Mouse (Mus musculus) cerebellum, postnatal 10 days (tissue): ENCODE measurements at regions not wholly inside any gene's neighbourhood (a gene's known extent, or its start where the extent isn't known, plus 50 kb on each side); places are given as distances from the start of the nearest gene placed in this dataset.
A peak's percentile ranks its signal among the peaks of the same experiment; 100 is the strongest.

ENCODE experiments used
- DNase-seq, 2 experiments: peaks; one replicate each; pipeline ENCODE4 v3.0.0; 2021; ENCODE audit warnings: mixed read lengths in 2 of 2

DNA sequence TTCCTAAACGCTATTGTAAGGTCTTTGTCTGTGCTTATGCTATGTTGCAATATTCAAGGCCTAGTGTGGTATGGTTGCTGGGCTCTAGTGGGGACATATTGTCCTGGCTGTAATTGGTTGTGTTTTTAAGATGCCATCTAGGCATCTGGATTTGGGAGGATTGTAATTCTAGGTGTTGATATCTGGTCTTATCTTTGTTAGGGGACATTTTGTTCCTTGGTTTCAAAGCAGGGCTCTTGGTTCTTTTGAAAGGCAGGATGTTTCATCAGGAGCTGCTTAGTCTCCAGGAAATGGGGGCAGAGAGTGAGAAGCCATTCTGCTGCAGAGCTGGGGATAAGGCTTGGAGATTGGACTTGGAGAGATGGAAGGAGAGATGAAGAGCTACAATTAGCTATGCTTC is 194.7 kb upstream of the Usp24 start:
- DNase-seq = no peak

DNA sequence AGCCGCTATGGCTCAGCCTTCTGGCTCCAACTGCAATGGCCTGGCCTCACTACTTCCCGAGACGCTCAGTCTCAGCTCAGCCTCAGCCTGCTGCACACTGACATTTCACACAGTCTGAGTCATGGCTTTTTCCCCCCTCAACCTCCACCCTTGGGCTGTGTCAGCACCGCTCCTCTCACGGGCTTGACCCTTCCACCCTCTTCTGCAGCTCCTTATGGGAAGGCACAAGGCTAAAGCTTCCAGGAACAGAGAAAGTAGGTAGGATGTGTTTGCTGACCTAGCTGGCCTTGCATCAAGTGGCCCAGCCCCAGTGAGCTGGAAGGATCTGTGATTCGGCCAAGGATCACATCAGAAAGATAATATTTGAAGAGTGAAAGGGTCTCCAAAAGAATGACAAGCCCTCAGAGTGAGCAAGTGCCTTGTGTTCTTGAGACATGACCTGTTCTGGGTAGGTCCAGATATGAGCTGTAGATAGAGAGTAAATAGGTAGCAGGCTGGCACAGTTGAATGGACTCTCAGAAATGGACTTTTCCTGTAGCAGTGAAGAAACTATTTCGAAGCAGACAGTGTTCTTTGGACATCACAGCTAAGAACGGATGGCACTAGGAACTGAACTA is 192.9 kb upstream of the Usp24 start:
- DNase-seq = no peak

DNA sequence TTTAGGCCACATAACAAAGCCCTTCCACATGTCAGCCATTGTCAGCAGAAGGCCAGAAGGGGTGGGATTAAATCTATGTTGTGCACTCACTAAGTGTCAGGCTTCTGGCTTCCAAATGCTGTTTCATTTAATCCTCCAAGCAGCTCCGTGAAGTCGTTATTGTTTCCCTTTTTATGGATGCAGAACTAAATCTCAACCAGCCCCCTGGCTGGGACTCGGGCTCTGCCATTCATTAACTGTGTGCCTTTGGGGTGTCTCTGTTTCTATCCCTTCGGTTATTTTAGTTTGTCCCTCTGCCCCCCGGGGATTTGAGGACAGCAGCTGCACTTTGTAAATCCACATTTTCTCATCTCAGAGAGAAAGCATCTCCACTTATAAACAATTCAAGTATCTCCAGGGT is 188.8 kb upstream of the Usp24 start:
- DNase-seq = no peak

DNA sequence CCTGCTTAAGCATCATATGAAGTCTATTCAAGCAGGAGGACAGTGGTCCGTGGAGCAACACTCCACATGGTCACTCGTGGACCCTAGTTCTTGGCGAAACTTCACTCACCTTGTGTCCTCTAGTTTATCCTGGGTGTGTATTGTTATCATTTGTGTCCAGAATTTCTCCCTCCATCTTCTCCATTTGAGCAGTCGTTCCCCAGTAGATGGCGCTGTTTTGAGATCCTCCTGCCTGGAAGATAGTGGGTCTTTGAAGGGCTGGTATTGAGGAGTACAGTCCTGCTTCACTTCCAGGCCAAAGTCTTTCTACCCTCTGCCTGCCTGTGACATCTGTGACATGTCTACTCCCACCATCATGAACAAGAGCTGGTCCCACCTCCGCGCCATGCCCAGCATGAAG is 188.4 kb upstream of the Usp24 start:
- DNase-seq = peak; percentile 64 to 76

DNA sequence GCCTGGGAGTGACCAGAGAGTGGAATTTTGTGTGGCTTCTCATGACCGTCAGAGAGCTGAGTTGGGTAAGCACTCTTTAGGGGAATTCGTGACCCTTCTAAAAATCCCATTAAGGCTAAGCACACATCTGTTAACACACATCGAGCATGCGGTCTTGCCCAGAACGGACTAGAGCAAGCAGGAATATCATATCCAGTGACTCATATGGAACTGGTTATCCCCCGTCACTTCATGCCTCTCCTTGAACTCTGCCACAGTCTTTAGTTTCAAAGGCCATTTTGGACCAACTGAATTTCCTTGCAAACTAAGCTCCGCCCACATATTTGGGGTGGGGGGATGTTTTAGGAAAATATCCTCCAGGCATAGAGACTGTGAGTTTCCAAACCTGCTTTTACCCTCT is 186.7 kb upstream of the Usp24 start:
- DNase-seq = no peak

DNA sequence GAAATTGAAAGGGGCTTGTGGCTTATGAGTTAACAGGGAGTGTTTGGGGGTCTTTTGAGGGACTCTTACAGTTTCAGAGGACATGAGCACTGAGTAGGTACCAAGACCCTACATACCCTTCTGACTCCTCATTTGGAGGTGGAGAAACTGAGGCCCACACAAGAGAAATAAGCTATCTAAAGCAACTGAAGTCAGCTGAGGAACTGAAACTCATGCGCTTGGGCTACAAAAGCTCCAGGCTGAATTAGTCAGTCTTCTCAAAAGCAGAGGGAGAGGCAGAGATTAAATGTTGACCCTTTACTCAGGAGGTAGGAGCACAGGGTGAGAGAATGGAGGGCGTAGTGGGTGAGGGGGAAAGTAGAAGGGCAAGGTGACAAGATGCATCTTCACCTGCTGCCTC is 186.2 kb upstream of the Usp24 start:
- DNase-seq = no peak

DNA sequence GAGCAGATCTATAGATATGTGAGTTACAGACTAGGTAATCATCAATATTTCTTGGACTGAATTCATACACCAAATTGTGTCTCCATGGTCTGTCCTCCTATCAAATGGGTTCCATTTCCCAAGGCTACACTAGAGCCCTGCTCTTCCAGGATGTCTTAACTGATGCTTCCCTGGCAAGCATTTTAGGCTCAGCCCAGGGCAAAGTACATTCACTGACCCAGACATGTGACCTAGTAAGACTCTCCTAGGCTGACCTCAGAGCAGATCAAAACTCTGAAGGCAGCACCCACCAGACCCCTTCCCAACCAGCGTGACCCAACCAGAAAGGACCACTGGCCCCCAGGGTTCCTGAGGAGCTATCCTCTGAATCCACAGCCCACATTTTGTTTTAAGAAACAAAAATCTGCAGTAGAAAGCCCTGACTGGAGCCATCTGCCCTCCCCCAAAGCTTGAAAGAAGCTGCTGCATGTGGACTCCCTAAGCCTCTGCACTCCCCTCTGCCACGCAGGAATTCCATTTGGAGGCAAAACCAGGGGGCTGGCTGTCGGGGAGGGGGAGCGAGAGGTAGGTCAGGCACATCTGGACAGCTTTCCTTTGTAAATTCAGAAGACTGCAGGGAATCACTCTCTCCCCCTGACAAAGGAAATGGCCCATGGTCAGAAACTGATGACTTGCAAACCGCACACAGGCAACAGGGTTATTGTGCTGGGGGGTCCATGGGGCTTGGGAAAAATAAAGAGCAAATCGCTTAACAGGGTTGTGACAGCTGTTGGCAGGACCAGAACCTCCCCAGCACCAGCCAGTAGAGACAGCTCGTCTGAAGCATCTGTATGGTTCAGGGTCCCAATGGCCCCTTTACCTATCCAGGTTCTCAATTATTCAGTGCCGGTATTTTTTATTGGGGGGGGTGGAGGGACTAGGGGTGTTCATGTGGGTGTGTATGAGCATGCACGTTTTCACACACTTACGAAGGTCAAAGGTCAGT is 182.0 kb upstream of the Usp24 start:
- DNase-seq = no peak

DNA sequence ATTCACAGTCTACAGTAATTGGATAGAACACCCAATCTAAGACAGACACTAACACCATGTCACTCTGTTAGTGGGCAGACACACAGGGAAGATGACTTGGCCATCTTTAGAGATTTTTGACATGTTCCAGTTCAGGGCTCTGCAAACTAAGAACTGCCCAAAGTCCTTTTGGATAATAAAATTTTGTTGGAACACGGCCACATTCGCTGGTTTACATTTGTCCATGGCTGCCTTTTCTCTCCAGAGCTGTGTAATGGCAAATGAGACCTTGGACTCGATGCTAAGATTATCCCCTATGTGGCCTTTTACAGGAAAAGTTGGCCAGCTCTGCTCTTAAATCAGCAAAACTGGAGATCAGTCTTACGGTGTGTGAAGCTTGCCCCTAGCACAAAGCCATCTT is 173.3 kb upstream of the Usp24 start:
- DNase-seq = no peak

DNA sequence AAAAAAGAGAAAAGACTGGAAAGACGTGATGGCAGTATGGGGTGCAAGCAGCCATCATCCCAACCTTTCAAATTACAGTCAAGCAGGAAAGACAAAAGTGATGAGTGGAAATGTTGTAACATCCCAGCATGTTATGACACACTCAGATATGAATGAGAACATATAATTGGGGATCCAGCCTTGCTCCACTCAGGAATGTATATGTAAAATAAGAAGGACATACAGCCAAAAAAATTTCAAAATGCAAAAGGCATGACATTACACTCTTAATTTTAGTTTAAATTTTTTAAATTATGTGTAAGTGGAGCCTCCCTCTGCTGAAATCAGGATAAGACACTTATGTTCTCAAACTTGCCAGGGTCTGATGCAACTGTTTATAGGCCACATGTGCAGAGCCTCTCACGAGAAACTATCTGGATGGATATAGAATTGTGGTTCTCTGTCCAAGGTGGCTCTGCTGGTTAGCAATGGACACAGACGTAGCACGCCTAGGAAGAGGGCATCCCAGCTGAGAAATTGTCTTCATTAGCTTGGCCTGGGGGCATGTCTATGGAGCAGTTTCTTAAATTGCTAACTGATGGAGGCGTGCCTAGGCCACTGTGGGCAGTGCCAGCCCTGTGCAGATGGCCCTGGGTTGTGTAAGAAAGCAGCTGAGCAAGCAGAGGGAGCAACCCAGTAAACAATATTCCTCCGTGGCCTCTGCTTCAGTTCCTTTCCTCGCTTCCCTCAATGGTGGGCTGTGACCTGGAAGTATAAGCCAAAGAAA is 171.5 kb upstream of the Usp24 start:
- DNase-seq = peak; percentile 59 to 68

DNA sequence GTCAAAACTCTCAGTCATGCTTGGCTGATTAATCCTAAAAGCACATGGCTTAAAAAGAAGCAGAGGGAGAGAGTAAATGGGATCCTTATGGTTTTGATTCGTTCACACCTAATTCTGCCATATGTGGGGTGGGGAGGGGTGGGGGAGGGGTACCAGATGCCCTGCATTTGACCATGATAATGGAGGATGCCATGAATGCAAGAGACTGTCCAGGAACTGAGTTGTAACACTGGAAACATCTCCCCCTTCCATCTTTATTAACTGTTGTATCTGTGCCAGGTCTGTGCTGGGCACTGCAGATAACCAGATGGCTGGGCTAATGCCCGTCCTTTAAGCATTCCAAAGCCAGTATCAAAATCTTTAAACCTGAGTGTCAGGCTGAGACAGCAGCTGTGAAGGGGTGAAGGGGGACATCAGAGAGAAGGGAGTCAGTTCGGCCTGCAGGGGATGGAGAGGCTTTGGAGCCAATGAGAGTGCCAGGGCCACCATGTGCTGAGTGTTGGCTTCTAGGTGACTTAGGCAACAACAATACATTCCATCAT is 169.0 kb upstream of the Usp24 start:
- DNase-seq = peak; percentile 69 to 72

DNA sequence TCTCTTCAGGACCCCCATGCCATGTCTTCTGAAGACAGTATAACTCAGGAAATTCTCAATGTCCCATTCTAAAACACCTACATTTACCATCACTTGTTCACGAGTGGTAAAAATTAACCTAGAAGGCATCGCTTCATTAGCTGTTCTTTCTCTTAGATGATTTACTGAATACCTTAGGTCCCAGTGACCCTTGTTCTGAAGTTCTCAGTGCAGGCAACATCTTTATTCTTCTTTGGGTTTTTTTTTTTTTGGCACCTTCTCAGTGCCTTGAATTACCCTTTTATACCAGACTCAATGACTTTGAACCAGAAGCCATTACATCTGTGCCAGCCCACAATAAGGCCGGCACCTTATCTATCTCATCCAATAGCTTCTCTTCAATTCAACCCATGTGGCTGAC is 167.1 kb upstream of the Usp24 start:
- DNase-seq = no peak

DNA sequence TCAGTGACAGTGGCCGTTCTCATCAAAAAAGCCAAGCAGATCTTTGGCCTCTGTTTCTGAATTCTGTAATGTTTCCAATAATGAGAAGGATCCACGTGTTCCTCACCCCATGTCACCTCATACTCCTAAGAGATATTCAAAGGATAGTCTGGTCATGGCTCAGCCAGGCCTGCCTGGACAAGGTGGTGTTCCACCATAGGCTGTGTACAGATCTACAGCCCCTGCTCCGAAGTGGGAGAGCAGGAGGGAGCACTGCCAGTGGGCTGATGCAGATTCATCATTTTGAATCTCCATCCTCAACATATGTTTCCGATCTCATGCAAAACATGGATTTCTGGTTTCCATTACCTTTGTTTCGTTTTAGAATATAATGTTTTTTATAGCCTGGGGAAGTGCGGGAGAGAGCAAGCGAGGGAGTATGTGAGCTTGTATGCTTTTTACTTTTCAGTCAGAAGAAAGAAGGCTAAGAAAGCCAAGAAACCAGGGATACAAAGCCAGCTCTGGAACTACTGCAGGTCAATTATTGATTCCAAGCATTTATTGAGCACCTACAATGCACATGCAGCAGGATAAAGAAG is 166.5 kb upstream of the Usp24 start:
- no peak for DNase-seq

DNA sequence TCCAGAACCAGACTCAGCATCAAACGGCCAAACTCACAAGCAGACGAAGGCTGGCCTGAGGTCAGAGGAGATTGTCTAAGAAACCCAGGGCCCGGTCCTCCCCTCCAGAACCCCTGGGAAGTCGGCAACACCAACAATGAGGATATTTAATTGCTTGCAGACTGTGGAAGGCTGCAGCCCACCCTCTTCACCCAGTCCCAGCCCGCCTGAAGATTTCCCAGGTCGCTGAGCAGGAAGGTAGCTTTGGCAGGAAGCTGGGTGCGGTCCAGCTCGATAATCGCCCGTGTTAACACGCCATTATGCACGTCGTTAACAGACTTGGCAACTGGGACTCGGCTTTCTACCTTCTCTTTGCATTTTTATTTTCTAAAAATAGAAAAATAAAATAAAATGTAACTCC is 165.2 kb upstream of the Usp24 start:
- peak; percentile 24 to 35 for DNase-seq

DNA sequence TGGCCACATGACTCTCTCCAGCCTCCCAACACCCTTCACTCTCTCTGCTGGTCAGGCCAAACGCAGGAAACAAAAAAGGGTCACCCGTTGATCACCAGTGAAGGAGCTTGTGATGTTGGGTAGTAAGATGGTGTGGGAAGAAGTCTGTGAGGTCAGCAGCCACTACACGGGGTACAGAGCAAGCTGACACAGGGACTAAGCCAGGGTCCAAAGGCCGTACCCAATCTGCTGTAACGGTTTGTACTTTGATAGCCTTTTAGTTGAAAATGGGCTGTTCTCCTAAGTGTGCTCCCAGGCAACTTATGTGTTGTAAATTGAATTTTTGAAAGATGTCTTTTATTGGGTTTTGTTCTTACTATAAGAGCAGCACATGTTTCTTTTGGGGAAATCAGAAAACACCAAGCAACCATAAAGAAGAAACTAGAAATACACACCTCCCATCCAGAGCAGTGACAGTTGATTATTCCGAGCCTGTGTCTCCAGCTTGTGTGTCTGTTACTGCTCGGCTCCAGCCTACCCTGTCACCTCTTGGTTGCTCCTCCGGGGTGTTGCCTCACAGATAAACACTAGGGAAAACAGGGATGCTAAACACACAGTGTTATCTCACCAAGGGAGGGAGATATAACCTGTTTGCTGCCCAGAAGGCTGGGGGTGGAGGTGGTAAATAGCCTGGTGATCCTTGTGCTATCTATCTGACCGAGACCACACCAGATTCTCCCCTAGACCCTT is 158.4 kb upstream of the Usp24 start:
- DNase-seq = no peak

DNA sequence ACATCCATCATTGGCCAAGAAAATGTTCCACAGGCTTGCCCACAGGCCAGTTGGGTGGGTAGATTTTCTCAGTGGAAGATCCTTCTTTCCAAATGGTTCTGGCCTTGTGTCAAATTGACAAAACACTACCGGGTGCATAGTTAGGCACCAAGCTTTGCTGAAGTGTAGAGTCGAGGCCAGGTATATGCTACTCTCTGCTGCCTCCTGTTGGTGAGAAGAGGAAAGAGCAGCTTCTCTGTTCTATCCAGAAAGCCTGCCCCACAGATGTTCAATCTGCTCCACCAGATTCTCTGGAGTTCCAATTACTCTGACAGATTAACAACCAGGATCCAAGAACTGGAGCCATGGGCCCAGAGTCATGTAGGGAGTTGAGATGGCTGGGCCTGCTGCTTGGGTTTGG is 154.4 kb upstream of the Usp24 start:
- peak; percentile 15 to 28 for DNase-seq

DNA sequence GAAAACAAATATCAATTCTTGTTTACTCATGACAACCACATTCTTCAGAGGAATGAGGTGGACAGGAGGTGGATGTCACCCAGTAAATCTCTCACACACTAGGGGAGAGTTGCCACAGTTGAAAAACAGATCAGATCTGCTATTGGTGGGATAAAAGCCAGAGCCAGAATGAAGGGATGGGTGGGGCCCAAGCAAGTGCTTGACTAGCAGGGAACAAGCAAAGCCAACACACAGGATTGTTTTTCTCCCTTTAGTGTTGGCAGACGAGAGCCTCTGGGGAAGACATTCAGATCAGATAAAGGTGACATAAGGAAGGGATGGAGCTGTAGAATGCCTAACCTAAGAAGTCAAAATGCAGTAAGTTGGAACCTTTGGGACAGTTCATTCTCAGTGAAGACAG is 153.5 kb upstream of the Usp24 start:
- DNase-seq = no peak

DNA sequence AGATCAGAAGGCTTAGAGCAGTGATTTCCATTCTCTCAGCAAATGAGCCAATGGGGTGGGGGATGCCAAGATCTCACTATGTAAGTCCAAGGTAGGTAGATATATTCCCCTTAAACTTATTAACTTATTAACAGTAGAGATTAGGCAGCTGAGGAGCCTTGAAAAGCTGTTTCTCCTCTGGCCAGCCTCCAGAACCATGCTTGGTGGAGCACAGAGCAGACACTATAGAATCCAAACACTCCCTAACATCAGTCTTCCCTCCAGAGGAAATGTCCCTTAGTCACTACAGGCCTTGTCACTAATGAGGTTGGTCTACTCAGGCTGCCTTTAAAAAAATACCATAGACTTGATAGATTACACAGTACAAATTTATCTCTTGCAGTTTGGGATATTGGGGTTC is 152.8 kb upstream of the Usp24 start:
- no peak for DNase-seq

DNA sequence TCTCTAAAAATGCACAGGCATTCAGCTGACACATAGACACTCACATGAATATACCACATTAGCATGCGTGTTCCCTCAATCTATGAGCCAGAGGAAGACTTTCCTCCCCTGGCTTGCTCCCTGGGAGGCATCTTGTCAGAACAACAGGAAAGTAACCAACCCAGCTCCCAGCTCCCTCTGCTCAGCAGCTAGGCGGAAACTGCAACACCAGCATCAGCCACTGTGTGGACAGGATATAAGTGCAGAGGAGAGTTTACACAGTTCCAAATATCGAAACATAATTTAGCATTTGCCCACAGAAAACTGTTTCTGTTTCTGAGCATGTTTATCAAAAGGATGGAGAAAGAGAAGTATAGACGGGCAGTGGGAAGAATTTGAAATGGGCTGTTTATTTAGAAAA is 148.3 kb upstream of the Usp24 start:
- DNase-seq = no peak

DNA sequence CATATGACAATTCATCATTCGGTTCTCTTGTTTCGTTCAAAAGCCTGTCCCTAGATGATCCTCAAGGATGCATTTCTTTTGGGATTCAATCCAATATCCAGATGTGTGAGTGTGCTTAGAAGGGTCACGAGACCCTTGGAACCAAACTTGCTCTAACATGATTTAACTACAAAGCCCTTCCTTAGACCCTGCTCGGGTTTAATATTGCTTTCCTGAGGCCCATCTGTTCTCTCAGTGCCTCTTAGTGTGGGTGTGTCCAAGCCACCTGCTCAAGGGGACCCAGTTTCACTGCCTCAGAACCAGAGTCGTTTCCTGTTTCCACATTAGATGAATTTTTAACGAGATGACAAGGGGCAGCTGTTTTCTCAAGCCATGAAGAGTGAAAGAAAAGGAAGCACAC is 147.3 kb upstream of the Usp24 start:
- DNase-seq = no peak

DNA sequence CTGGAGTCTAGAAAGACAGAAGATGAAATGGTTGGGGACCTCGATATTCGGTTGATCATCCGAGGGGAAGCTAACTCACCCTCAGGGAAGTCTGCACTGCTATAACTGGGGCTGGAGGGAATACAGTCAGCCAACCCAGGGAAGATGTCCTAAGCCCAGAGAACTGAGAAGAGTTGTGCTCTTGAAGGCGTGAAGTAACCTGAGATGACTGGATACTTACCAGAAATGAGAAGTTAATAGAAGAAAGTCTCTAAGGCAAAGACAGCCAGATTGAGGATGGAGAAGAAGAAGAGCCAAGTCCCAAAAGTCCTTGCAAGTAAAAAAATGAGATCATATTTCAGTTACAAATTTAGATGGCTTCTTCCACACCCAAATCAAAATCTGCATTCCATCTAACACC is 146.5 kb upstream of the Usp24 start:
- no peak for DNase-seq

DNA sequence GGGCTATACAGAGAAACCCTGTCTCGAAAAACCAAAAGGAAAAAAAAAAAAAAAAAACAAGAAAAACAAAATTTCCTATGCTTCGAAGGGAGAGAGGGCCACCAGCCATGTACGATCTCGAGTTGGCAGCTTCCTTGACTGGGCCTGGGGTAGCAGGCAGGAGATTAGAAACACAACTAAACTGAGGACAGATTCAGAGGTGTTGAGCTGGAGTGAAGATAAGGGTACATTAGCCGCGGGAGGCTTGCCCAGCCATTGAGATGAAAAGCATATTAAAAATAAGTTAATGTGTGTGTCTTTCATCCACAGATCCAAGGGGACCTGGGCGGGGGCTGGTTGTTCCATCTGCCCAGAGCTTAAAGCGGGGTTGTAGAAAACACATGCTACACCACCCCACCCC is 145.3 kb upstream of the Usp24 start:
- no peak for DNase-seq

DNA sequence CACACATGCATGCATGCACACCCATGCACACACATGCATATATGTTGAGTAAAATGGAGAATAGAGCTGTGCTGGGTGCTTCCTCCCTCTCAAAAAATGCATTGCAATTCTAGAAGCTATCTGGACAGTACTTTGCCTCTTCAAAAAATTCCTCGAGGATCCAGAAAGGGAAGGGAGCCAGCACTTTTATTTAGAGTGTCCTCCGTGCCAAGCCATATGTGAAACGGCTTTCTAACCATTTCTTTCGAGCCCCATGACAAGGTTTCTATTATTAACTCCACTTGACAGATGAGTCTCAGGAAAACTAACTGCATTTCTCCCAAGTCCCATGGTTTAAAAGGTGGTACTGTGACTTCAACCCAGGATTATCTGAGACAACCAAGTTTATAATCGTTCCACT is 140.7 kb upstream of the Usp24 start:
- DNase-seq = no peak
